Mouse (Mus musculus) heart, postnatal 0 days (tissue): Measurements from ENCODE around the gene Selenbp1.

Source experiments
- CTCF ChIP-seq: IDR thresholded peaks from 2 replicates; pipeline ENCODE4 v1.5.1; 2016; ENCODE audit warnings: antibody characterized with exemption, control low read depth, low read depth
- EP300 ChIP-seq: IDR thresholded peaks from 2 replicates; pipeline ENCODE4 v1.6.1; 2016; ENCODE audit warnings: antibody characterized with exemption, low read depth

- TF ChIP-seq CTCF (no peak), EP300 (no peak)
These were observed 26.4 kb upstream of the Selenbp1 start for GRCm38 (mm10) chr3:94906482-94906881.
